Mouse (Mus musculus) stomach, embryonic 16.5 days (tissue): ENCODE results near the gene Slc9a5. TPM values are rescaled to one million over a fixed set of nuclear protein-coding genes. Genes with fewer than 3 reads are reported as not detected.

ENCODE experiments used
- ATAC-seq: fragments of 200-750 bp; cut with Nextera tagmentation; 2 replicates; pipeline ENCODE4 v1.8.0; 2017; ENCODE audit warnings: moderate number of reproducible peaks, moderate TSS enrichment; ENCODE audit not compliant: insufficient read depth, low FRiP score
- H3K27ac ChIP-seq: fragments of 300-500 bp; sonication (generic); 2 replicates; pipeline ENCODE4 v1.5.1; 2014; ENCODE audit warnings: low read length
- H3K27me3 ChIP-seq: fragments of 300-500 bp; sonication (generic); 2 replicates; pipeline ENCODE4 v1.6.1; 2014; ENCODE audit warnings: low read length, control low read depth, mixed read lengths; ENCODE audit not compliant: control insufficient read depth, insufficient read depth
- H3K36me3 ChIP-seq: fragments of 300-500 bp; sonication (generic); 2 replicates; pipeline ENCODE4 v1.6.1; 2014; ENCODE audit warnings: low read length; ENCODE audit not compliant: control insufficient read depth, insufficient read depth
- H3K4me1 ChIP-seq: fragments of 300-500 bp; sonication (generic); 2 replicates; pipeline ENCODE4 v1.6.1; 2014; ENCODE audit warnings: low read length, control low read depth, mixed read lengths; ENCODE audit not compliant: control insufficient read depth, insufficient read depth
- H3K4me2 ChIP-seq: fragments of 300-500 bp; sonication (generic); 2 replicates; pipeline ENCODE4 v1.6.1; 2014; ENCODE audit warnings: low read depth, low read length, mixed read lengths
- H3K4me3 ChIP-seq: fragments of 300-500 bp; sonication (generic); replicated peaks from 2 replicates; pipeline ENCODE4 v1.5.1; 2014; ENCODE audit warnings: mild to moderate bottlenecking, low read length
- H3K9ac ChIP-seq: fragments of 300-500 bp; sonication (generic); 2 replicates; pipeline ENCODE4 v1.6.1; 2014; ENCODE audit warnings: low read length
- H3K9me3 ChIP-seq: fragments of 300-500 bp; sonication (generic); replicated peaks from 2 replicates; pipeline ENCODE4 v1.6.1; 2016; ENCODE audit warnings: low read length, control low read depth; ENCODE audit not compliant: control insufficient read depth
- WGBS: fragments of 180-500 bp; shearing (Covaris S2); extraction: QIAGEN DNeasy Blood & Tissue Kit; methylation state at CpG from one replicate; pipeline ENCODE4 v1.1.7; 2014; 5-methylcytosine and 5-hydroxymethylcytosine counted together
- polyA plus RNA-seq: library from polyadenylated mRNA; unstranded; fragments of >200 nt; fragmentation: Nextera tagmentation; extraction: Ambion mirVana; gene quantifications from 2 replicates; pipeline ENCODE4 v1.2.1, GENCODE M21; 2015

Slc9a5 gene
- polyA plus RNA-seq, 1 experiment from 2014 or later, result 1.7 TPM

GRCm38 (mm10) chr8:105359208-105359607 is 10.6 kb downstream of the Slc9a5 start:
- no peak overlapping the region for H3K4me2 ChIP-seq
- H3K27ac ChIP-seq, result no peak overlapping the region
- H3K36me3 ChIP-seq, result no peaks in the 10 kb centered on the region
- H3K9ac ChIP-seq, result no peak overlapping the region
- H3K4me3 ChIP-seq, result no peak overlapping the region
- no peaks in the 10 kb centered on the region for H3K27me3 ChIP-seq
- peaks cover 5% of the 10 kb centered on the region; the same call in 1 of the 2 replicates for H3K4me1 ChIP-seq
- peak; percentile 38 for ATAC-seq
- no peaks in the 10 kb centered on the region for H3K9me3 ChIP-seq
- 64% methylated on average over 15 of the region's 15 CpGs for WGBS

- ATAC-seq, result no peak
Measured at GRCm38 (mm10) chr8:105359646-105360045, 11.0 kb downstream of the Slc9a5 start.

GRCm38 (mm10) chr8:105361751-105362702 is 13.4 kb downstream of the Slc9a5 start:
- ATAC-seq, result no peak; the same call in 1 of the 2 replicates
- no peak overlapping the region for H3K4me2 ChIP-seq
- 47% methylated on average over 12 of the region's 12 CpGs for WGBS
- H3K36me3 ChIP-seq, result no peaks in the 10 kb centered on the region
- peaks cover 5% of the 10 kb centered on the region; the same call in 1 of the 2 replicates for H3K4me1 ChIP-seq
- H3K27me3 ChIP-seq, result no peaks in the 10 kb centered on the region
- no peaks in the 10 kb centered on the region for H3K9me3 ChIP-seq
- H3K4me3 ChIP-seq, result no peak overlapping the region
- H3K9ac ChIP-seq, result no peak overlapping the region
- peak overlapping the region; percentile 69 for H3K27ac ChIP-seq

More at GRCm38 (mm10) chr8:105359646-105360045, 11.0 kb downstream of the Slc9a5 start:
- WGBS, result 40% methylated on average over 4 of the region's 4 CpGs
- peaks cover 5% of the 10 kb centered on the region; the same call in 1 of the 2 replicates for H3K4me1 ChIP-seq
- H3K9me3 ChIP-seq, result no peaks in the 10 kb centered on the region
- H3K36me3 ChIP-seq, result no peaks in the 10 kb centered on the region
- no peak overlapping the region for H3K27ac ChIP-seq
- H3K9ac ChIP-seq, result no peak overlapping the region
- no peak overlapping the region for H3K4me3 ChIP-seq
- no peak overlapping the region for H3K4me2 ChIP-seq
- no peaks in the 10 kb centered on the region for H3K27me3 ChIP-seq

- H3K4me3 ChIP-seq, result no peak overlapping the region
- 71% methylated on average over 2 of the region's 2 CpGs for WGBS
- no peaks in the 10 kb centered on the region for H3K27me3 ChIP-seq
- no peak overlapping the region for H3K27ac ChIP-seq
- H3K4me1 ChIP-seq, result peaks cover 5% of the 10 kb centered on the region; the same call in 1 of the 2 replicates
- no peaks in the 10 kb centered on the region for H3K9me3 ChIP-seq
- H3K9ac ChIP-seq, result no peak overlapping the region
- H3K4me2 ChIP-seq, result no peak overlapping the region
- no peaks in the 10 kb centered on the region for H3K36me3 ChIP-seq
- no peak for ATAC-seq
Measured at GRCm38 (mm10) chr8:105367107-105367506, 18.5 kb downstream of the Slc9a5 start.

- no peak overlapping the region for H3K9ac ChIP-seq
- no peaks in the 10 kb centered on the region for H3K4me1 ChIP-seq
- 80% methylated on average over 9 of the region's 9 CpGs for WGBS
- no peaks in the 10 kb centered on the region for H3K27me3 ChIP-seq
- no peaks in the 10 kb centered on the region for H3K36me3 ChIP-seq
- H3K9me3 ChIP-seq, result 0 out of 2 replicates have a peak, but pooled peaks cover 5% of the 10 kb centered on the region
- no peak overlapping the region for H3K4me2 ChIP-seq
- ATAC-seq, result no peak
- no peak overlapping the region for H3K4me3 ChIP-seq
- H3K27ac ChIP-seq, result no peak overlapping the region
Measured at GRCm38 (mm10) chr8:105372473-105372872, 23.8 kb downstream of the Slc9a5 start.

GRCm38 (mm10) chr8:105373032-105373431 is 24.4 kb downstream of the Slc9a5 start, which contains the start of gene Plekhg4:
Plekhg4 (plus strand) TSS chr8:105373274.
- 56% methylated on average over 2 of the region's 2 CpGs for WGBS
- Histone ChIP-seq H3K4me3 (no peak within 1 kb of the TSS), H3K36me3 (no peaks in the 10 kb centered on the region), H3K4me2 (no peak within 1 kb of the TSS), H3K27ac (no peak within 1 kb of the TSS), H3K9ac (no peak within 1 kb of the TSS), H3K27me3 (no peaks in the 10 kb centered on the region), H3K4me1 (no peaks in the 10 kb centered on the region), H3K9me3 (0 out of 2 replicates have a peak, but pooled peaks cover 5% of the 10 kb centered on the region)
- no peak for ATAC-seq

GRCm38 (mm10) chr8:105374513-105374966 is 25.9 kb downstream of the Slc9a5 start:
- H3K4me1 ChIP-seq, result 0 out of 2 replicates have a peak, but pooled peaks cover 6% of the 10 kb centered on the region
- 29% methylated on average over 33 of the region's 33 CpGs for WGBS
- H3K4me2 ChIP-seq, result peak overlapping the region; percentile 48
- H3K27ac ChIP-seq, result no peak overlapping the region
- no peaks in the 10 kb centered on the region for H3K36me3 ChIP-seq
- peak; percentile 29; the same call in 1 of the 2 replicates for ATAC-seq
- peak overlapping the region; percentile 51; the same call in 1 of the 2 replicates for H3K9ac ChIP-seq
- H3K27me3 ChIP-seq, result no peaks in the 10 kb centered on the region
- H3K4me3 ChIP-seq, result peak overlapping the region; percentile 26
- H3K9me3 ChIP-seq, result 0 out of 2 replicates have a peak, but pooled peaks cover 5% of the 10 kb centered on the region

GRCm38 (mm10) chr8:105378673-105379072 is 30.0 kb downstream of the Slc9a5 start:
- WGBS, result 53% methylated on average over 19 of the region's 19 CpGs
- H3K9me3 ChIP-seq, result 0 out of 2 replicates have a peak, but pooled peaks cover 5% of the 10 kb centered on the region
- H3K4me1 ChIP-seq, result 0 out of 2 replicates have a peak, but pooled peaks cover 6% of the 10 kb centered on the region
- no peak overlapping the region for H3K27ac ChIP-seq
- H3K9ac ChIP-seq, result no peak overlapping the region
- ATAC-seq, result no peak
- no peaks in the 10 kb centered on the region for H3K36me3 ChIP-seq
- H3K27me3 ChIP-seq, result no peaks in the 10 kb centered on the region
- H3K4me3 ChIP-seq, result no peak overlapping the region
- no peak overlapping the region for H3K4me2 ChIP-seq

GRCm38 (mm10) chr8:105380308-105380707 is 31.7 kb downstream of the Slc9a5 start:
- Histone ChIP-seq H3K4me2 (no peak overlapping the region), H3K4me3 (no peak overlapping the region), H3K4me1 (0 out of 2 replicates have a peak, but pooled peaks cover 6% of the 10 kb centered on the region), H3K27ac (no peak overlapping the region), H3K36me3 (no peaks in the 10 kb centered on the region), H3K27me3 (no peaks in the 10 kb centered on the region), H3K9ac (no peak overlapping the region), H3K9me3 (no peaks in the 10 kb centered on the region)
- WGBS, result 76% methylated on average over 12 of the region's 12 CpGs
- ATAC-seq, result no peak
